Mouse (Mus musculus) heart, embryonic 13.5 days (tissue): Measurements from ENCODE around the gene 1600014C23Rik. TPM values are rescaled to one million over a fixed set of nuclear protein-coding genes. Genes with fewer than 3 reads are reported as not detected.

Source experiments
- ATAC-seq: fragments of 200-750 bp; cut with Nextera tagmentation; 2 replicates; pipeline ENCODE4 v1.8.0; 2017; ENCODE audit warnings: moderate TSS enrichment; ENCODE audit not compliant: insufficient number of reproducible peaks, low FRiP score, low TSS enrichment; ENCODE audit errors: extremely low read depth
- H3K27ac ChIP-seq: fragments of 300-500 bp; sonication (generic); replicated peaks from 2 replicates; pipeline ENCODE4 v1.5.1; 2015; ENCODE audit warnings: moderate library complexity, mild to moderate bottlenecking, inconsistent platforms
- H3K27me3 ChIP-seq: fragments of 300-500 bp; sonication (generic); replicated peaks from 2 replicates; pipeline ENCODE4 v1.6.1; 2015; ENCODE audit warnings: mild to moderate bottlenecking, inconsistent platforms
- H3K36me3 ChIP-seq: fragments of 300-500 bp; sonication (generic); 2 replicates; pipeline ENCODE4 v1.6.1; 2015; ENCODE audit warnings: mild to moderate bottlenecking, inconsistent platforms
- H3K4me1 ChIP-seq: fragments of 300-500 bp; sonication (generic); 2 replicates; pipeline ENCODE4 v1.6.1; 2015; ENCODE audit warnings: inconsistent platforms
- H3K4me2 ChIP-seq: fragments of 300-500 bp; sonication (generic); 2 replicates; pipeline ENCODE4 v1.6.1; 2015; ENCODE audit warnings: inconsistent platforms, mild to moderate bottlenecking, moderate library complexity
- H3K4me3 ChIP-seq: fragments of 300-500 bp; sonication (generic); 2 replicates; pipeline ENCODE4 v1.5.1; 2015; ENCODE audit warnings: moderate library complexity, mild to moderate bottlenecking, inconsistent platforms
- H3K9ac ChIP-seq: fragments of 300-500 bp; sonication (generic); 2 replicates; pipeline ENCODE4 v1.6.1; 2015; ENCODE audit warnings: inconsistent platforms, mild to moderate bottlenecking, moderate library complexity
- H3K9me3 ChIP-seq: fragments of 300-500 bp; sonication (generic); 2 replicates; pipeline ENCODE4 v1.6.1; 2016; ENCODE audit warnings: inconsistent platforms
- WGBS: fragments of 180-500 bp; shearing (Covaris S2); methylation state at CpG from one replicate; pipeline ENCODE4 v1.1.7; 2015; ENCODE audit warnings: mixed read lengths; 5-methylcytosine and 5-hydroxymethylcytosine counted together
- polyA plus RNA-seq: library from polyadenylated mRNA; unstranded; fragments of >200 nt; fragmentation: Nextera tagmentation; extraction: Ambion mirVana; gene quantifications from 2 replicates; pipeline ENCODE4 v1.2.1, GENCODE M21; 2015

Gene 1600014C23Rik
- polyA plus RNA-seq, 1 experiment from 2014 or later: 0.84 TPM

DNA sequence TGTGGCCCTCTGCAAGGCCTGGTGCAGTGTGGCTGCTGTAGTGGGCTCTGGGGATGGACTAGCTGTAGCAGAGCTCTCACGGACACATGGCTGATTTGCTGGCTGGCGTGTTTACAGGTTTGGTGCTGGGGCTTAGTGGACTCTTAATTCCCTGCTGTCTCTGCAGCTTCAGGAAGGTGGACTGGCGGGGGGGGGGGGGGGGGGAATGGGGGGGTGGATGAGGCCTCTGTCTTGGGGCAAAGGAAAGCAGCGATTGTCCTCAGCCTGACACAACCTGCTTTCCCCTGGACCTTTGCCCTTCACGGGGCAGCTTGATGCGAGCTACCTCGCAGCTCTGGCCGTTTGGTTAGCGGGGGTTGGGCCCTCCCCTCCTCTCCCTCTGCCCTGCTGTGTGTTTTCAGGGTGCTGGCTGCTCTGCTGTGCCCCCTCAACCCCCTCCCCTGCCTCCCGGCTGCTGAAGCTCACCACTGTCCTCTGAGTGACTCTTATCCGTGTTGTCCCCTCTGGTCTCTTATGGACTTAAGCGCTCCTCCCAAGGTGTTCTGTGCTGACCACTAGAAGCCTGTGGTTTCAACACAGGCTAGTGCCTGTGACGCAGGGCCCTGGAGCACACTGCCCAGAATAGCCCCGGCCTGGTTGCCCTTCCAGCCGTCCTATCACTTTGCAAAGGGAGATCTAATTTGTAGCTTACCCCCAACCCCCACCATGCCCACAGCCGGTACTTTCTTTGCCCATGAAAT lies 33.0 kb downstream of the 1600014C23Rik start:
- Histone ChIP-seq H3K4me3 (no peak overlapping the region), H3K27ac (peak overlapping the region; percentile 78), H3K9ac (peak overlapping the region; percentile 63), H3K36me3 (peaks cover 22% of the 10 kb centered on the region), H3K27me3 (no peaks in the 10 kb centered on the region), H3K4me2 (0 out of 2 replicates have a peak overlapping the region, but pooled peaks have one; percentile 18), H3K4me1 (peaks cover 17% of the 10 kb centered on the region), H3K9me3 (no peaks in the 10 kb centered on the region)
- 35% methylated on average over 9 of the region's 16 CpGs for WGBS
- no peak for ATAC-seq

DNA sequence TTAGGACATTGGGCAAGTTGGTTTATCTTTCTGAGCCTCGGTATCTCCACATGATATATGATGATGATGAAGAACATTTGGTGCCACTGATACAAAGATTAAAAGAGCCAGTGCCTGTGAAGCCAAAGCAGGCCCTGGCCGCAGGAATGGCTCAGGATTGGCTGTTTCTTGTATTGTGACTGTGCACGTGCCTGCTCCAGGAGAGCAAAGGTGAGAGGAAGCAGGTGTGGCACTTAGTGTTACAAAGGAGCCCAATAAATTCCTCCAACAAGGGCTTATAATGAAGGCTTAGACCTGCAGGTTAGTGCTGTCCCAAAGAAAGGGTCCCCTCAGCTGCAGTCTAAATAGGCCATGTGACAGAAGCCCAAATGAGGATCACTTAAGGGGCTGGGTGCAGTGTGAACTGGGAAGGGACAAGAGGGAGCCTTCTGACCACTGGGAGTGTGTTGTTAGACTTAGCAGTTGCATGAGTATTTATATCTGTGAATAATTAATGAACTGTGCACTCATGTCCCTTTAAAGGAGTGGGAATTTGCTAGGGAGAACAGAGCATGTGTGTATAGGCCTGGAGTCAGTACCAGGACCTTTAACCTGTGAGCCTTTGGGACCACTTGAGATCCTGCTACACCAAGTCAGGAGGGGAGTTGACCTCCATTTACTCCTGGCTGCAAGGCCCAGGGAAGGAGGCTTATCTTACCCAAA lies 34.5 kb downstream of the 1600014C23Rik start:
- ATAC-seq: no peak
- no peaks in the 10 kb centered on the region for H3K9me3 ChIP-seq
- H3K4me1 ChIP-seq: peaks cover 31% of the 10 kb centered on the region
- WGBS: 82% methylated on average over 3 of the region's 3 CpGs
- no peak overlapping the region for H3K4me3 ChIP-seq
- H3K27ac ChIP-seq: no peak overlapping the region
- no peak overlapping the region for H3K4me2 ChIP-seq
- peaks cover 22% of the 10 kb centered on the region for H3K36me3 ChIP-seq
- no peaks in the 10 kb centered on the region for H3K27me3 ChIP-seq
- no peak overlapping the region for H3K9ac ChIP-seq

DNA sequence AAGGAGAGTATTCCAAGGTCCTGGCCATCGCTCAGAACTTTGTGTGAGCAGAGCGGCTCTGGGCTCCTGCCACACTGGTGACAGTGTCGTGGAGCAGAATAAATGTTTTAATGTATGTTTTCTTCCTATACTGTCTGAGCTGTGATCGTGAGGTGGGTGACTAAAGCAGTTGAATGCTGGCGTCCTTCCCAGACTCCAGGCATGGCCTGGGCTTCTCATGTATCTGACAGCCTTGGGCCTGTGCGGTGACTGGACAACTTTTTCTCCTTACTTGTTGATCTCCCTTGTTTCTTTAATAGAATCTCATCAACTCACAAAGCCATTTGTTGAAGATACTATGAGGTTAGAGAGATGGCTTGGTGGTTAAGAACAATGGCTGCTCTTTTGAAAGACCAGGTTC lies 35.3 kb downstream of the 1600014C23Rik start:
- ATAC-seq: no peak
- WGBS: 67% methylated on average over 6 of the region's 6 CpGs

DNA sequence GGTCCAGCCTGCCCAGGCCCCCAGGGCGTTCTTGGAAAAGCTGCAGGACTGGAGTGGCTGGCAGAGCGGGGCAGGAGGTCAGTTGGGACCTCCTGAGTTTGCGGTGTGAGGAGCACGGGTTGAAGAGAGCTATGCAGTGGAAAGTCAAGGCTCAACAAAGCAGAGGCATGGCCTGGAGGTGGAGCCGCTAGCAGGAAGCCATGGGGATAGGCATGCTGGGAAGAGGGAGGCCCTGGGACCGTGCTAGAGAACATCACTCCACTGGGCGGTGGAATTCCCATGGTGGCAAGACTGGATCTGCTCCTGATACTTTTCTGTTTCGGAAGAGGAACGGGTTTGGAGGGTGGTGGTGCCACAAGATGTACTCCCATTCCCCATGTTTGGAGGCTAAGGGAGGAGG lies 36.7 kb downstream of the 1600014C23Rik start:
- H3K36me3 ChIP-seq: peaks cover 22% of the 10 kb centered on the region
- no peak overlapping the region for H3K27ac ChIP-seq

More for the DNA sequence above, 35.3 kb downstream of the 1600014C23Rik start:
- Histone ChIP-seq H3K4me2 (no peak overlapping the region), H3K4me3 (no peak overlapping the region), H3K9me3 (no peaks in the 10 kb centered on the region), H3K36me3 (peaks cover 22% of the 10 kb centered on the region), H3K4me1 (peaks cover 39% of the 10 kb centered on the region), H3K9ac (no peak overlapping the region), H3K27ac (no peak overlapping the region), H3K27me3 (no peaks in the 10 kb centered on the region)

DNA sequence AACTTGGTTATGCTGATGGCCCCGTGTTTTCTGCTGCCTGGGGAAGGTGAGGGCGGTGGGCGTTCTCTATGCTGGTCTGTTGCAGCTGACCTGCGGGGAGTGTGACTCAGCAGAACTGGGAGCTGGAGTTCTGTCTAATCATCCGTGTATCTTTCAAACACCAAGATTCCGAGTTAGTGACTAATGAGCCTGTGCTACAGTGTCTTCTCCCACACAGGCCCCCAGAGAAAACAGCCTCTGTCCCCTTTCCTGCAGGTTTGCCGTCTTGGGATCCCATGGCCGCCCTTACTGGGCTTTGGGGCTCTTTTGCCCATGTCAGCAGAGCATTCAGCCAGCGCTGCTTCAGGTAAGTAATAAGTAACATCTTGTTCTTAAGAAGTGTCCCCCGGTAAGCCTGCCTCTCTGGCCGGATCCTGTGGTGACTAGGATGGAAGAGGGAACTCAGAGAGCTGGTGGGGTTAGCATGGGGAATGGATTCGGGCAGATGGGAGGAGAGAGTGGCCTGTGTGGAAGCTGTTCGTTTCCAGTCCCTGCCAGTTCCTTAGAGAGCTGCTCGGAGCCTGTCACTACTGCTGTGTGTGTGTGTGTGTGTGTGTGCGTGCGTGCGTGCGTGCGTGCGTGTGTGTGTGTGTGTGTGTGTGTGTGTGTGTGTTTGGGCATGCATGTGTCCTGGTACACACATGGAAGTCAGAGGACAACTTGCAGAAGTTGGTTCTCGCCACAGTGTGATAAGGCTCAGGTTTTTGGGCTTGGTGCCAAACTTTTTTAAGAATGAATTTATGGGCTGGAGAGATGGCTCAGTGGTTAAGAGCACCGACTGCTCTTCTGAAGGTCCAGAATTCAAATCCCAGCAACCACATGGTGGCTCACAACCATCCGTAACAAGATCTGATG lies 38.2 kb downstream of the 1600014C23Rik start:
- Histone ChIP-seq H3K4me2 (no peak overlapping the region), H3K36me3 (peaks cover 22% of the 10 kb centered on the region), H3K4me1 (peaks cover 36% of the 10 kb centered on the region), H3K9me3 (no peaks in the 10 kb centered on the region), H3K4me3 (no peak overlapping the region), H3K27ac (no peak overlapping the region), H3K27me3 (no peaks in the 10 kb centered on the region), H3K9ac (peak overlapping the region; percentile 41)
- ATAC-seq: no peak
- 60% methylated on average over 23 of the region's 23 CpGs for WGBS

More for the DNA sequence above, 36.7 kb downstream of the 1600014C23Rik start:
- H3K4me3 ChIP-seq: no peak overlapping the region
- ATAC-seq: no peak
- no peaks in the 10 kb centered on the region for H3K27me3 ChIP-seq
- no peaks in the 10 kb centered on the region for H3K9me3 ChIP-seq
- H3K9ac ChIP-seq: no peak overlapping the region
- H3K4me1 ChIP-seq: peaks cover 47% of the 10 kb centered on the region
- WGBS: 91% methylated on average over 9 of the region's 9 CpGs
- H3K4me2 ChIP-seq: no peak overlapping the region

DNA sequence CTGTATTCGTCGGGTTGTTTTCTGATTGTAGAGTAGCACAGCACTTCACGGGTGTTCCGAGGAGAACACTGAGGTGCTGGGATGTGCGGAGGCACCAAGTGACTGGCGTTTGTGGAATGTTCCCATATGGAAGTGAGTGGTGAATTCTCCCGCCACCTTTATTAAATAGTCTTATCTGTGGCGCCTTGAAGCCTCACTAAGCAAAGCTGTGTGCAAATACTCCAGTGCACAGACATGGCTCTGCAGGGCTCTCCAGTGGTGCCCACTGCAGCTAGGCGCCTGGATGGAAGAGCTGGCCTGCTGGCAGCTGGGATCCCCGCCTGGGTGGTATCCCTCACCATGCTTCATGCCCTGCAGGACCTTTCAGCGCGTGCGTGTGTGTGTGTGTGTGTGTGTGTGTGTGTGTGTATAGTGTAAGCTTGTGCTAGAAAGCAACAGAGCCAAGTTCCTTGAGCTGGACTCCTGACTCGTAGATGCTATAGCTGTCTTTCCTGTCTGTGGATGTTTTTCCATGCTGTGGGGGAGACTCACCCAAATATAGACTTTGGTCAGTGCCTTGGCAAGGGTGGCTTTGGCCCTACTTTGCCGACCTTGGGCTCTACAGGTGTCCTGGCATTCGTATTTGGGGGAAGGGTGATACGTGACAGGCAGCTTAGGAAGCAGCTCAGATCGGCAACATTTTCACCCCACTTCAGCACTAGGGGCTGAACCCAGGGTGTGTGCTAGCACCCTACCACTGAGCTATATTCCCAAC lies 39.7 kb downstream of the 1600014C23Rik start:
- no peak for ATAC-seq

GRCm38 (mm10) chr17:45692159-45692558 lies 41.5 kb downstream of the 1600014C23Rik start:
- ATAC-seq: no peak
- no peak overlapping the region for H3K27ac ChIP-seq
- H3K9me3 ChIP-seq: no peaks in the 10 kb centered on the region
- H3K4me2 ChIP-seq: no peak overlapping the region
- whole genome bisulfite sequencing: 72% methylated on average over 5 of the region's 5 CpGs
- peaks cover 6% of the 10 kb centered on the region for H3K36me3 ChIP-seq
- H3K4me3 ChIP-seq: no peak overlapping the region
- no peak overlapping the region for H3K9ac ChIP-seq
- no peaks in the 10 kb centered on the region for H3K27me3 ChIP-seq
- H3K4me1 ChIP-seq: peaks cover 53% of the 10 kb centered on the region

More for the DNA sequence above, 39.7 kb downstream of the 1600014C23Rik start:
- Histone ChIP-seq H3K4me3 (no peak overlapping the region), H3K9me3 (no peaks in the 10 kb centered on the region), H3K27me3 (no peaks in the 10 kb centered on the region), H3K4me1 (peaks cover 37% of the 10 kb centered on the region), H3K9ac (peak overlapping the region; percentile 65), H3K27ac (peak overlapping the region; percentile 36), H3K4me2 (peak overlapping the region; percentile 27), H3K36me3 (peaks cover 18% of the 10 kb centered on the region)
- WGBS: 46% methylated on average over 18 of the region's 18 CpGs

DNA sequence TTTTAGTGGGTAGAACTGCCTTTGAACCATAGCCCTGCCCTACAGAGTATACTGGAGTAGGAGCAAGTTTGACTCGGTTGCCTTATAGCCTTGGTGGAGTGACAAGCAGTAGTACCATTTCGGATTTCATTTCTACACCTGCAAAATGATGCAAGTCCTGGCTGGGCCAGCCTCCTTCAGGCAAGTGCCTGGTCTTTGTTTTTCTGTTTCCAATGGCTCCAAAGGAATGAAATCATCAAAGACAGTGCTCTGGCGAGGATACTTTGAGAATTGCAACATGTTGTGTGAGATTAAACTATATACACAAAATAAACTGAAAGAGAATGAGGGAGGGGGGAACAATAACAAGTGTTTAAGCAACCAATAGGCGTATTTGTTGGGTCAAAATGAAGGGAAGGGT lies 43.6 kb downstream of the 1600014C23Rik start:
- 84% methylated on average over 4 of the region's 4 CpGs for WGBS
- Histone ChIP-seq H3K9ac (no peak overlapping the region), H3K9me3 (no peaks in the 10 kb centered on the region), H3K4me3 (no peak overlapping the region), H3K27ac (no peak overlapping the region), H3K27me3 (no peaks in the 10 kb centered on the region), H3K4me1 (peaks cover 51% of the 10 kb centered on the region), H3K4me2 (no peak overlapping the region), H3K36me3 (no peaks in the 10 kb centered on the region)
- ATAC-seq: no peak

DNA sequence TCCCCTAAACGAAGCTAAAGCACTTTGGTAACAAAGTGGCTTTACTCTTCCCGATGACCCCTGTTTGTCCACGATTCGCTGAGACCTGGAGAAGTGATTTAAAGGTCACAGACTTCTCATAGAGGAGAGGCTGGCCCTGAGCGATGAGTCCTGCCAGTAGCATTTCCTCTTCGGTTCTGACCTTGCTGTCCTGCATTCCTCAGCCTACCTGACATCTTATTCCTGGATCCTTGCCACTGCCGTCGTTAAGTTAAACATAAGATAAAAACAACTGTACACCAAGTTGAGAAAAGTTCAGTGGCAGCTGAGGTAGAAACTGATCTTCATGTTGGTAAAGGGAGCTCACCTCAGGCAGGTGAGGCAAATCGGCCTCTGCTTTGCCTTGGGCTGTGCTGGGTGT lies 44.5 kb downstream of the 1600014C23Rik start:
- Histone ChIP-seq H3K27ac (0 out of 2 replicates have a peak overlapping the region, but pooled peaks have one; percentile 20), H3K4me1 (peaks cover 52% of the 10 kb centered on the region), H3K9me3 (no peaks in the 10 kb centered on the region), H3K4me3 (no peak overlapping the region), H3K9ac (0 out of 2 replicates have a peak overlapping the region, but pooled peaks have one; percentile 61), H3K36me3 (no peaks in the 10 kb centered on the region), H3K27me3 (no peaks in the 10 kb centered on the region), H3K4me2 (no peak overlapping the region)
- 58% methylated on average over 9 of the region's 9 CpGs for WGBS
- ATAC-seq: no peak

- H3K9me3 ChIP-seq: 0 out of 2 replicates have a peak, but pooled peaks cover 3% of the 10 kb centered on the region
- no peaks in the 10 kb centered on the region for H3K36me3 ChIP-seq
- peak within 1 kb of the TSS; percentile 94 for H3K4me3 ChIP-seq
- peak within 1 kb of the TSS; percentile 95 for H3K4me2 ChIP-seq
- H3K27me3 ChIP-seq: no peaks in the 10 kb centered on the region
- H3K9ac ChIP-seq: peak within 1 kb of the TSS; percentile 97
- peaks cover 38% of the 10 kb centered on the region for H3K4me1 ChIP-seq
- WGBS: 9% methylated on average over 12 of the region's 12 CpGs
- no peak for ATAC-seq
- peak within 1 kb of the TSS; percentile 78 for H3K27ac ChIP-seq
Measured at GRCm38 (mm10) chr17:45686716-45687115, 46.9 kb downstream of the 1600014C23Rik start, which contains the start of gene Tmem63b. Tmem63b (minus strand) TSS chr17:45686905.
